Mouse (Mus musculus) heart, adult 11 months (tissue): Measurements from ENCODE around the gene Bhlha9.

Experiments used
- DNase-seq: peaks from one replicate; pipeline ENCODE4 v3.0.0; 2022

Gene Bhlha9

GRCm38 (mm10) chr11:76671871-76672475 is at the start of gene Bhlha9:
TSS of gene Bhlha9 (plus strand) at chr11:76672470.
- DNase-seq = no peak

GRCm38 (mm10) chr11:76622566-76623205 is 49.6 kb upstream of the Bhlha9 start:
- peak; percentile 93 for DNase-seq

- peak; percentile 96 for DNase-seq
These were observed 48.9 kb upstream of the Bhlha9 start for GRCm38 (mm10) chr11:76623206-76623961.

- no peak for DNase-seq
These were observed 48.2 kb upstream of the Bhlha9 start for GRCm38 (mm10) chr11:76624071-76624470.

GRCm38 (mm10) chr11:76624881-76625280 is 47.4 kb upstream of the Bhlha9 start:
- DNase-seq = no peak

GRCm38 (mm10) chr11:76628613-76629012 is 43.7 kb upstream of the Bhlha9 start:
- no peak for DNase-seq

- no peak for DNase-seq
These were observed 42.2 kb upstream of the Bhlha9 start for GRCm38 (mm10) chr11:76630023-76630422.

GRCm38 (mm10) chr11:76630487-76630886 is 41.8 kb upstream of the Bhlha9 start:
- DNase-seq = no peak

- DNase-seq = no peak
These were observed 32.8 kb upstream of the Bhlha9 start for GRCm38 (mm10) chr11:76639269-76639985.

- no peak for DNase-seq
These were observed 32.0 kb upstream of the Bhlha9 start for GRCm38 (mm10) chr11:76640231-76640630.

- no peak for DNase-seq
These were observed 28.0 kb upstream of the Bhlha9 start for GRCm38 (mm10) chr11:76644257-76644656.

- no peak for DNase-seq
These were observed 27.2 kb upstream of the Bhlha9 start for GRCm38 (mm10) chr11:76645036-76645435.

- DNase-seq = peak; percentile 95
These were observed 26.3 kb upstream of the Bhlha9 start for GRCm38 (mm10) chr11:76645955-76646354.

- DNase-seq = no peak
These were observed 25.2 kb upstream of the Bhlha9 start for GRCm38 (mm10) chr11:76647062-76647461.

GRCm38 (mm10) chr11:76647500-76647899 is 24.8 kb upstream of the Bhlha9 start:
- peak; percentile 94 for DNase-seq

- DNase-seq = no peak
These were observed 21.3 kb upstream of the Bhlha9 start for GRCm38 (mm10) chr11:76650862-76651560.

- DNase-seq = no peak
These were observed 19.4 kb upstream of the Bhlha9 start for GRCm38 (mm10) chr11:76652838-76653334.

GRCm38 (mm10) chr11:76655106-76655505 is 17.2 kb upstream of the Bhlha9 start:
- DNase-seq = no peak

- DNase-seq = no peak
These were observed 14.8 kb upstream of the Bhlha9 start for GRCm38 (mm10) chr11:76657450-76657970.

GRCm38 (mm10) chr11:76659138-76659930 is 12.9 kb upstream of the Bhlha9 start:
- no peak for DNase-seq

- DNase-seq = no peak
These were observed 10.3 kb upstream of the Bhlha9 start for GRCm38 (mm10) chr11:76661790-76662468.
